Mouse (Mus musculus): ENCODE measurements around the gene Mrpl58. TPM values are rescaled to one million over a fixed set of nuclear protein-coding genes. Genes with fewer than 3 reads are reported as not detected.

Mrpl58 gene
- polyA plus RNA-seq, 1 experiment from 2014 or later, result 145 TPM

- WGBS, result 50% methylated on average over 2 of the region's 2 CpGs
- peaks cover 9% of the 10 kb centered on the region for H3K27me3 ChIP-seq (replicated peaks; ENCODE audit: control insufficient read depth, insufficient read depth, low read length)
Observed at GRCm38 (mm10) chr11:115372737-115373136, 30.8 kb upstream of the Mrpl58 start.

GRCm38 (mm10) chr11:115373805-115374694 lies 29.5 kb upstream of the Mrpl58 start:
- peak; percentile 34; the same call in 1 of the 2 replicates for ATAC-seq
- H3K27me3 ChIP-seq (replicated peaks; ENCODE audit: control insufficient read depth, insufficient read depth, low read length), result peaks cover 9% of the 10 kb centered on the region
- 3% methylated on average over 30 of the region's 30 CpGs for WGBS
- no peaks in the 10 kb centered on the region for H3K9me3 ChIP-seq (ENCODE audit: control insufficient read depth)
- no peak for TF ChIP-seq CTCF (IDR thresholded peaks at IDR 0.05; ENCODE audit: low read depth)
- no peaks in the 10 kb centered on the region for H3K4me1 ChIP-seq (replicated peaks; ENCODE audit: control insufficient read depth, insufficient read depth, low read length)
- no peaks in the 10 kb centered on the region for H3K36me3 ChIP-seq (ENCODE audit: control insufficient read depth, insufficient read depth)
- peak overlapping the region; percentile 32 for H3K4me3 ChIP-seq (ENCODE audit: low read depth, low read length)
- peak overlapping the region; percentile 65 for H3K4me2 ChIP-seq (replicated peaks; ENCODE audit: low read depth)
- no peak overlapping the region for H3K27ac ChIP-seq (ENCODE audit: low read depth, low read length)
- H3K9ac ChIP-seq (ENCODE audit: low read depth, low read length), result 0 out of 2 replicates have a peak overlapping the region, but pooled peaks have one; percentile 1

More at GRCm38 (mm10) chr11:115372737-115373136, 30.8 kb upstream of the Mrpl58 start:
- Histone ChIP-seq H3K27ac (ENCODE audit: low read depth, low read length) (no peak overlapping the region), H3K36me3 (ENCODE audit: control insufficient read depth, insufficient read depth) (no peaks in the 10 kb centered on the region), H3K4me1 (replicated peaks; ENCODE audit: control insufficient read depth, insufficient read depth, low read length) (no peaks in the 10 kb centered on the region), H3K4me2 (replicated peaks; ENCODE audit: low read depth) (no peak overlapping the region), H3K9ac (ENCODE audit: low read depth, low read length) (no peak overlapping the region), H3K4me3 (ENCODE audit: low read depth, low read length) (no peak overlapping the region), H3K9me3 (ENCODE audit: control insufficient read depth) (no peaks in the 10 kb centered on the region)
- TF ChIP-seq CTCF (IDR thresholded peaks at IDR 0.05; ENCODE audit: low read depth), result no peak
- no peak for ATAC-seq

- Histone ChIP-seq H3K4me1 (replicated peaks; ENCODE audit: control insufficient read depth, insufficient read depth, low read length) (no peaks in the 10 kb centered on the region), H3K9ac (ENCODE audit: low read depth, low read length) (0 out of 2 replicates have a peak overlapping the region, but pooled peaks have one; percentile 1), H3K27ac (ENCODE audit: low read depth, low read length) (no peak overlapping the region), H3K4me3 (ENCODE audit: low read depth, low read length) (no peak overlapping the region), H3K27me3 (replicated peaks; ENCODE audit: control insufficient read depth, insufficient read depth, low read length) (peaks cover 9% of the 10 kb centered on the region), H3K9me3 (ENCODE audit: control insufficient read depth) (no peaks in the 10 kb centered on the region), H3K36me3 (ENCODE audit: control insufficient read depth, insufficient read depth) (no peaks in the 10 kb centered on the region), H3K4me2 (replicated peaks; ENCODE audit: low read depth) (peak overlapping the region; percentile 65)
- no peak for TF ChIP-seq CTCF (IDR thresholded peaks at IDR 0.05; ENCODE audit: low read depth)
- 66% methylated on average over 12 of the region's 12 CpGs for WGBS
- no peak for ATAC-seq
Observed at GRCm38 (mm10) chr11:115374695-115375425, 28.7 kb upstream of the Mrpl58 start.

- no peak overlapping the region for H3K9ac ChIP-seq (ENCODE audit: low read depth, low read length)
- 48% methylated on average over 7 of the region's 7 CpGs for WGBS
- TF ChIP-seq CTCF (IDR thresholded peaks at IDR 0.05; ENCODE audit: low read depth), result no peak
Observed at GRCm38 (mm10) chr11:115376722-115377121, 26.8 kb upstream of the Mrpl58 start.

GRCm38 (mm10) chr11:115377254-115377653 lies 26.3 kb upstream of the Mrpl58 start:
- H3K9ac ChIP-seq (ENCODE audit: low read depth, low read length), result no peak overlapping the region
- no peak for TF ChIP-seq CTCF (IDR thresholded peaks at IDR 0.05; ENCODE audit: low read depth)
- ATAC-seq, result no peak
- 86% methylated on average over 4 of the region's 4 CpGs for WGBS
- no peaks in the 10 kb centered on the region for H3K4me1 ChIP-seq (replicated peaks; ENCODE audit: control insufficient read depth, insufficient read depth, low read length)
- H3K4me2 ChIP-seq (replicated peaks; ENCODE audit: low read depth), result no peak overlapping the region
- H3K4me3 ChIP-seq (ENCODE audit: low read depth, low read length), result no peak overlapping the region
- H3K27ac ChIP-seq (ENCODE audit: low read depth, low read length), result no peak overlapping the region
- no peaks in the 10 kb centered on the region for H3K9me3 ChIP-seq (ENCODE audit: control insufficient read depth)
- no peaks in the 10 kb centered on the region for H3K36me3 ChIP-seq (ENCODE audit: control insufficient read depth, insufficient read depth)
- peaks cover 9% of the 10 kb centered on the region for H3K27me3 ChIP-seq (replicated peaks; ENCODE audit: control insufficient read depth, insufficient read depth, low read length)

More at GRCm38 (mm10) chr11:115376722-115377121, 26.8 kb upstream of the Mrpl58 start:
- no peaks in the 10 kb centered on the region for H3K4me1 ChIP-seq (replicated peaks; ENCODE audit: control insufficient read depth, insufficient read depth, low read length)
- H3K9me3 ChIP-seq (ENCODE audit: control insufficient read depth), result no peaks in the 10 kb centered on the region
- H3K4me2 ChIP-seq (replicated peaks; ENCODE audit: low read depth), result no peak overlapping the region
- no peaks in the 10 kb centered on the region for H3K36me3 ChIP-seq (ENCODE audit: control insufficient read depth, insufficient read depth)
- no peak overlapping the region for H3K27ac ChIP-seq (ENCODE audit: low read depth, low read length)
- peak; percentile 40 for ATAC-seq
- peaks cover 9% of the 10 kb centered on the region for H3K27me3 ChIP-seq (replicated peaks; ENCODE audit: control insufficient read depth, insufficient read depth, low read length)
- H3K4me3 ChIP-seq (ENCODE audit: low read depth, low read length), result no peak overlapping the region

GRCm38 (mm10) chr11:115377854-115378253 lies 25.7 kb upstream of the Mrpl58 start:
- no peaks in the 10 kb centered on the region for H3K9me3 ChIP-seq (ENCODE audit: control insufficient read depth)
- H3K9ac ChIP-seq (ENCODE audit: low read depth, low read length), result no peak overlapping the region
- H3K27ac ChIP-seq (ENCODE audit: low read depth, low read length), result no peak overlapping the region
- 89% methylated on average over 7 of the region's 7 CpGs for WGBS
- peaks cover 12% of the 10 kb centered on the region for H3K27me3 ChIP-seq (replicated peaks; ENCODE audit: control insufficient read depth, insufficient read depth, low read length)
- ATAC-seq, result no peak
- 0 out of 2 replicates have a peak, but pooled peaks have one; percentile 21 for TF ChIP-seq CTCF (IDR thresholded peaks at IDR 0.05; ENCODE audit: low read depth)
- H3K4me3 ChIP-seq (ENCODE audit: low read depth, low read length), result no peak overlapping the region
- no peaks in the 10 kb centered on the region for H3K4me1 ChIP-seq (replicated peaks; ENCODE audit: control insufficient read depth, insufficient read depth, low read length)
- H3K36me3 ChIP-seq (ENCODE audit: control insufficient read depth, insufficient read depth), result no peaks in the 10 kb centered on the region
- no peak overlapping the region for H3K4me2 ChIP-seq (replicated peaks; ENCODE audit: low read depth)

Data from intestine, postnatal 0 days (tissue).